Mouse (Mus musculus) monocyte, adult 59 days (primary cell): Measurements from ENCODE around the gene Gfy. TPM values are rescaled to one million over a fixed set of nuclear protein-coding genes. Genes with fewer than 3 reads are reported as not detected.

Source experiments
- total RNA-seq, 2 experiments: library from RNA; stranded (reverse); gene quantifications; one replicate each; pipeline ENCODE4 v1.2.4; 2023

Gene Gfy
- not detected for total RNA-seq

GRCm38 (mm10) chr7:45179469-45179868 is at the start of gene Gfy:
TSS of gene Gfy (minus strand) at chr7:45179569.

DNA sequence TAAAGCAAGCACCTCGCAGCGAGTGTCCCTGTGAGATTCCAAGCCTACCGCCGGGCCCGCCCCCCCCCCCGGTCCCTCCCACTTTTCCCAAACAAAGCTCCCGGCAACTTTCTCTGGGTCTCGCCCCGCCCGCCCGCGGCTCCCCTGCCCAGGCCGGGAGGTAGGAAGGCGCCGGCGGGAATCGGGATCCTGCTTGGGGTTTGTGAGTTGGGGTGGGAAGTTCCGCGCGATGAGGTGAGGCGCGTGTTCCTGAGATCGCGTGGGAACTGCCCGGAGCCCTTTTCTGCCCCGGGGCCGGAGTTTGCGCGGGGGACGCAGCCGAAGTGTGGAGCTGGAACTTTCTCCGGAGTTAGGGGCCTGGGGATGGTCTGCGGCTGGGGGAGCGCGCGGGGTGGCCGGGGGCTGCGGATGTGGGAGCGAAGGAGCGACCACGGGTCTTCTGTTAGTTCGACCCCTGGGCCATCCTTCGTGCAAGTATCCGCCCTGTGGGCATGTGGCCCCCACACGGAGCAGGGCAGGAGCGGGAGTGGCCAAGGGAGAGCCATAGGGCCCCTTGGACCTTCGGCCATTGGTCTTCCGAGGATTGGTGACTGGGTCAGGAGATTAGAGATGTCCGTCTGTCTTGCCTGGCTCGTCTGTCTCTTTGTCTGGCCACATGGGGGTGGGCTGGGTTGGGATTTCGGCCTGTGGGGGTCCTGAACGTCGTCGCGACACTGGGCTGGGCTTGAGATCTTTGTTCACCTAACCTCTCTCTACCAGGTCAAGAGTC is 36.5 kb upstream of the Gfy start, which contains the start of gene Tead2:
Gene Tead2, plus strand, starts transcription at position 81 of the 769 bp plus-strand sequence.

DNA sequence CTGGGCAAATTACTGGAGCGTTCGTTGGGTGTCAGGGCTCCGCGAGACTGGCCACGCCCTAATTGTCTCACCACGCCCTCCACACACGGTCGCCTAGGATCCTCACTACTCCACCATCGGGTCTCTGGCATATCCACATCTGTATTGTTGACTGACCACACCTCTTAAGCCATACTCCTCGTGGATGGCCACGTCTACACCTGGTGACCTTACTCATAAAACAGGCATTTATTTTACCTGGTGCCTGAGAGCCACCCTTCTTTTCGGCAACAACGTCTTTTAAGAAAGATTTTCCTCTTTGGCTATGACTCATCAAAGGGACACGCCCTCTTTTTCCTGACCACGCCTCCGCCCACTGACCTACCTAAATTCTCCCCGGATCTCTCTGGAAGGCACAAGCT is 32.5 kb upstream of the Gfy start, which contains the start of gene Dkkl1:
Gene Dkkl1, minus strand, starts transcription at position 297 of the 401 bp plus-strand sequence.

GRCm38 (mm10) chr7:45204380-45205143 is 25.2 kb upstream of the Gfy start, which contains the start of gene Ccdc155:
TSS of gene Ccdc155 (minus strand) at chr7:45204892.

GRCm38 (mm10) chr7:45180896-45181477 is 1.6 kb upstream of the Gfy start, which contains the start of gene Pth2:
TSS of gene Pth2 (plus strand) at chr7:45180995.

GRCm38 (mm10) chr7:45163735-45164490 is 15.5 kb downstream of the Gfy start, which contains the start of gene Slc17a7:
TSS of gene Slc17a7 (plus strand) at chr7:45163949.

GRCm38 (mm10) chr7:45154096-45154992 is 25.0 kb downstream of the Gfy start, which contains the start of the genes Pih1d1 and Aldh16a1:
TSS of gene Pih1d1 (plus strand) at chr7:45154303.
TSS of gene Aldh16a1 (minus strand) at chr7:45154584.

DNA sequence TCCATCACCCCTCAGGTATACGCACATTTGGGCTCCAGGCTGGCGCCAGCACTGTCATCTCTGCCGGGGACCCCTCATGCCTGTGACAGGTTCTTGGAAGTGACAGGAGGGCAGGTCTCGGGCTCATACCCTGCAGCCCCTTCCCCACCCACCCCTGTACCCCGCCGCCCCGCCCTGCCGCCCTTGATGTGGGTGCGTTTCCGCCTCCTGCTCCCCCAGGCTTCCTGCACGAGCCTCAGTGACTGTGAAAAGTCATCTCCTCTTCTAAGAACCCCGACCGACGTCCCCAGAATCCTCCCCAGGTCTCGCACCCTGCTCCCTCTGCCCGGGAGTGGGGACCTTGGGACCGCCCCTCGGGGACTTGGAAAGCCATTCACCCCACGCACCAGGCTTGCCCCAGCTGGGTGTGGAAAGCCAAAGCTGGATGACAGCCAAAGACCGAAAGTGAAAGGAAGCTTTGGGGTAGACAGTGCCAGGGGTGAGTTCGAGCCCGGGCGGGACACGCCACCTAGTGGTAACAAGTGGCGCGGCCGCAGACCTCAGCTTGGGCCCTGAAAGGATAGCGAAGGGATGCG is 43.3 kb downstream of the Gfy start, which contains the start of the genes Gm45713 and Flt3l:
Gene Gm45713, minus strand, starts transcription at position 239 of the 575 bp plus-strand sequence.
Gene Flt3l, minus strand, starts transcription at position 440 of the 575 bp plus-strand sequence.

GRCm38 (mm10) chr7:45128624-45129246 is 50.6 kb downstream of the Gfy start, which contains the start of gene Rpl13a:
TSS of gene Rpl13a (minus strand) at chr7:45128761.

Other genes with a start within 250 kb of the Gfy start
- not detected for gene Tsks, start 236.4 kb downstream of the Gfy start, total RNA-seq
- gene Cpt1c, start 204.7 kb downstream of the Gfy start, total RNA-seq: 1 to 10 TPM in 1 of 2 experiments, under 1 TPM in 1; 0.63 to 2.0 TPM
- gene Prmt1, start 193.0 kb downstream of the Gfy start, total RNA-seq: 10 to 100 TPM; 73.2 to 92.6 TPM
- gene Irf3, start 181.9 kb downstream of the Gfy start, total RNA-seq: 100 to 1,000 TPM in 1 of 2 experiments, 10 to 100 TPM in 1; 99.4 to 105 TPM
- gene Bcl2l12, start 180.9 kb downstream of the Gfy start, total RNA-seq: 10 to 100 TPM; 12.7 to 21.1 TPM
- gene Scaf1, start 163.2 kb downstream of the Gfy start, total RNA-seq: 10 to 100 TPM; 79.7 to 88.3 TPM
- 100 to 1,000 TPM; 157 to 168 TPM for gene Rras, start 161.6 kb downstream of the Gfy start, total RNA-seq
- 10 to 100 TPM; 36.6 to 38.5 TPM for gene Prr12, start 126.7 kb downstream of the Gfy start, total RNA-seq
- gene Nosip, start 117.1 kb downstream of the Gfy start, total RNA-seq: 10 to 100 TPM; 43.8 to 49.1 TPM
- 10 to 100 TPM; 14.4 to 16.2 TPM for gene Prrg2, start 116.9 kb downstream of the Gfy start, total RNA-seq
- gene Rcn3, start 87.3 kb downstream of the Gfy start, total RNA-seq: 1 to 10 TPM; 3.8 to 4.9 TPM
- gene Fcgrt, start 75.7 kb downstream of the Gfy start, total RNA-seq: 100 to 1,000 TPM; 134 to 157 TPM
- 1,000 to 10,000 TPM; 2,292 to 2,480 TPM for gene Rps11, start 55.1 kb downstream of the Gfy start, total RNA-seq
- 1,000 to 10,000 TPM; 1,720 to 2,206 TPM for gene Rpl13a, start 50.8 kb downstream of the Gfy start, total RNA-seq
- not detected for gene Gm45713, start 43.3 kb downstream of the Gfy start, total RNA-seq
- gene Flt3l, start 43.1 kb downstream of the Gfy start, total RNA-seq: 10 to 100 TPM; 38.8 to 44.7 TPM
- gene Pih1d1, start 25.3 kb downstream of the Gfy start, total RNA-seq: 10 to 100 TPM; 40.7 to 42.0 TPM
- 100 to 1,000 TPM; 133 to 144 TPM for gene Aldh16a1, start 25.0 kb downstream of the Gfy start, total RNA-seq
- not detected for gene Slc17a7, start 15.6 kb downstream of the Gfy start, total RNA-seq
- not detected for gene Pth2, start 1.4 kb upstream of the Gfy start, total RNA-seq
- not detected for gene Ccdc155, start 25.3 kb upstream of the Gfy start, total RNA-seq
- 1 to 10 TPM in 1 of 2 experiments, under 1 TPM in 1; 0.71 to 1.8 TPM for gene Dkkl1, start 32.6 kb upstream of the Gfy start, total RNA-seq
- 1 to 10 TPM in 1 of 2 experiments, under 1 TPM in 1; 0.46 to 3.1 TPM for gene Tead2, start 36.2 kb upstream of the Gfy start, total RNA-seq
- gene Cd37, start 59.5 kb upstream of the Gfy start, total RNA-seq: 100 to 1,000 TPM; 153 to 162 TPM
- gene Slc6a16, start 61.5 kb upstream of the Gfy start, total RNA-seq: not detected
- gene Slc6a21, start 97.9 kb upstream of the Gfy start, total RNA-seq: under 1 TPM in 1 of 2 experiments, not detected in 1; 0.27 TPM
- gene Trpm4, start 154.2 kb upstream of the Gfy start, total RNA-seq: 10 to 100 TPM; 13.8 to 14.3 TPM
- not detected for gene Hrc, start 155.7 kb upstream of the Gfy start, total RNA-seq
- under 1 TPM; 0.18 to 0.67 TPM for gene Ppfia3, start 187.4 kb upstream of the Gfy start, total RNA-seq
- gene Lin7b, start 191.0 kb upstream of the Gfy start, total RNA-seq: not detected
- 100 to 1,000 TPM; 372 to 402 TPM for gene Snrnp70, start 216.2 kb upstream of the Gfy start, total RNA-seq
- not detected for gene Kcna7, start 226.1 kb upstream of the Gfy start, total RNA-seq
- gene Ntf5, start 234.1 kb upstream of the Gfy start, total RNA-seq: not detected
- not detected for gene Lhb, start 241.3 kb upstream of the Gfy start, total RNA-seq